Mouse (Mus musculus) right cerebral cortex, adult 2 months (tissue): ENCODE measurements at regions not wholly inside any gene's neighbourhood (a gene's known extent, or its start where the extent isn't known, plus 50 kb on each side); places are given as distances from the start of the nearest gene placed in this dataset.
A peak's percentile ranks its signal among the peaks of the same experiment; 100 is the strongest.

ENCODE experiments used
- DNase-seq, 2 experiments: peaks; one replicate each; pipeline ENCODE4 v3.0.0; 2021 to 2022; ENCODE audit warnings: low spot score in 2 of 2

- DNase-seq = no peak
These were observed 936.8 kb upstream of the Lcorl start for GRCm38 (mm10) chr5:46794028-46794705.

GRCm38 (mm10) chr5:46791051-46791450 is 933.6 kb upstream of the Lcorl start:
- no peak for DNase-seq

GRCm38 (mm10) chr5:46790536-46790935 is 933.1 kb upstream of the Lcorl start:
- DNase-seq = no peak

GRCm38 (mm10) chr5:46787079-46787478 is 929.7 kb upstream of the Lcorl start:
- no peak for DNase-seq

- DNase-seq = no peak
These were observed 898.7 kb upstream of the Lcorl start for GRCm38 (mm10) chr5:46756094-46756493.

- DNase-seq = no peak
These were observed 882.7 kb upstream of the Lcorl start for GRCm38 (mm10) chr5:46740034-46740582.

GRCm38 (mm10) chr5:46732510-46732909 is 875.1 kb upstream of the Lcorl start:
- DNase-seq = no peak

- DNase-seq = no peak
These were observed 874.6 kb upstream of the Lcorl start for GRCm38 (mm10) chr5:46732025-46732424.

GRCm38 (mm10) chr5:46731297-46731696 is 873.9 kb upstream of the Lcorl start:
- no peak for DNase-seq

GRCm38 (mm10) chr5:46709596-46709995 is 852.2 kb upstream of the Lcorl start:
- DNase-seq = no peak

- DNase-seq = no peak
These were observed 850.4 kb upstream of the Lcorl start for GRCm38 (mm10) chr5:46707845-46708244.

- no peak for DNase-seq
These were observed 849.6 kb upstream of the Lcorl start for GRCm38 (mm10) chr5:46707021-46707420.

- no peak for DNase-seq
These were observed 820.6 kb upstream of the Lcorl start for GRCm38 (mm10) chr5:46678007-46678406.

GRCm38 (mm10) chr5:46674810-46675502 is 817.5 kb upstream of the Lcorl start:
- no peak for DNase-seq

- DNase-seq = no peak
These were observed 816.0 kb upstream of the Lcorl start for GRCm38 (mm10) chr5:46673413-46673812.

GRCm38 (mm10) chr5:46670484-46670883 is 813.1 kb upstream of the Lcorl start:
- no peak for DNase-seq

GRCm38 (mm10) chr5:46666250-46666649 is 808.8 kb upstream of the Lcorl start:
- DNase-seq = peak; percentile 2 to 6

GRCm38 (mm10) chr5:46657065-46657464 is 799.6 kb upstream of the Lcorl start:
- no peak for DNase-seq

GRCm38 (mm10) chr5:46654189-46654588 is 796.8 kb upstream of the Lcorl start:
- no peak for DNase-seq

GRCm38 (mm10) chr5:46643009-46643408 is 785.6 kb upstream of the Lcorl start:
- DNase-seq = no peak

GRCm38 (mm10) chr5:46635116-46635668 is 777.8 kb upstream of the Lcorl start:
- DNase-seq = no peak
